Mouse (Mus musculus) heart, embryonic 13.5 days (tissue): ENCODE results near the gene Smg1. TPM values are rescaled to one million over a fixed set of nuclear protein-coding genes. Genes with fewer than 3 reads are reported as not detected.

ENCODE experiments used
- ATAC-seq: fragments of 200-750 bp; cut with Nextera tagmentation; 2 replicates; pipeline ENCODE4 v1.8.0; 2017; ENCODE audit warnings: moderate TSS enrichment; ENCODE audit not compliant: insufficient number of reproducible peaks, low FRiP score, low TSS enrichment; ENCODE audit errors: extremely low read depth
- H3K27ac ChIP-seq: fragments of 300-500 bp; sonication (generic); replicated peaks from 2 replicates; pipeline ENCODE4 v1.5.1; 2015; ENCODE audit warnings: moderate library complexity, mild to moderate bottlenecking, inconsistent platforms
- H3K27me3 ChIP-seq: fragments of 300-500 bp; sonication (generic); replicated peaks from 2 replicates; pipeline ENCODE4 v1.6.1; 2015; ENCODE audit warnings: mild to moderate bottlenecking, inconsistent platforms
- H3K36me3 ChIP-seq: fragments of 300-500 bp; sonication (generic); 2 replicates; pipeline ENCODE4 v1.6.1; 2015; ENCODE audit warnings: mild to moderate bottlenecking, inconsistent platforms
- H3K4me1 ChIP-seq: fragments of 300-500 bp; sonication (generic); 2 replicates; pipeline ENCODE4 v1.6.1; 2015; ENCODE audit warnings: inconsistent platforms
- H3K4me2 ChIP-seq: fragments of 300-500 bp; sonication (generic); 2 replicates; pipeline ENCODE4 v1.6.1; 2015; ENCODE audit warnings: inconsistent platforms, mild to moderate bottlenecking, moderate library complexity
- H3K4me3 ChIP-seq: fragments of 300-500 bp; sonication (generic); 2 replicates; pipeline ENCODE4 v1.5.1; 2015; ENCODE audit warnings: moderate library complexity, mild to moderate bottlenecking, inconsistent platforms
- H3K9ac ChIP-seq: fragments of 300-500 bp; sonication (generic); 2 replicates; pipeline ENCODE4 v1.6.1; 2015; ENCODE audit warnings: inconsistent platforms, mild to moderate bottlenecking, moderate library complexity
- H3K9me3 ChIP-seq: fragments of 300-500 bp; sonication (generic); 2 replicates; pipeline ENCODE4 v1.6.1; 2016; ENCODE audit warnings: inconsistent platforms
- WGBS: fragments of 180-500 bp; shearing (Covaris S2); methylation state at CpG from one replicate; pipeline ENCODE4 v1.1.7; 2015; ENCODE audit warnings: mixed read lengths; 5-methylcytosine and 5-hydroxymethylcytosine counted together
- polyA plus RNA-seq: library from polyadenylated mRNA; unstranded; fragments of >200 nt; fragmentation: Nextera tagmentation; extraction: Ambion mirVana; gene quantifications from 2 replicates; pipeline ENCODE4 v1.2.1, GENCODE M21; 2015

Gene Smg1
- polyA plus RNA-seq, 1 experiment from 2014 or later: 10.1 TPM

GRCm38 (mm10) chr7:118141271-118141670 is 102.2 kb downstream of the Smg1 start:
- H3K9ac ChIP-seq: no peak overlapping the region
- H3K9me3 ChIP-seq: no peaks in the 10 kb centered on the region
- no peak for ATAC-seq
- H3K36me3 ChIP-seq: peaks cover 90% of the 10 kb centered on the region
- no peaks in the 10 kb centered on the region for H3K4me1 ChIP-seq
- no peak overlapping the region for H3K4me3 ChIP-seq
- no peaks in the 10 kb centered on the region for H3K27me3 ChIP-seq
- H3K4me2 ChIP-seq: no peak overlapping the region
- H3K27ac ChIP-seq: no peak overlapping the region
- 91% methylated on average over 7 of the region's 7 CpGs for WGBS

GRCm38 (mm10) chr7:118135128-118135527 is 108.3 kb downstream of the Smg1 start:
- no peak for ATAC-seq
- Histone ChIP-seq H3K36me3 (peaks cover 60% of the 10 kb centered on the region), H3K4me2 (no peak overlapping the region), H3K27me3 (no peaks in the 10 kb centered on the region), H3K9me3 (no peaks in the 10 kb centered on the region), H3K27ac (no peak overlapping the region), H3K4me1 (peaks cover 6% of the 10 kb centered on the region), H3K4me3 (no peak overlapping the region), H3K9ac (no peak overlapping the region)
- 80% methylated on average over 11 of the region's 11 CpGs for WGBS

- H3K9me3 ChIP-seq: no peaks in the 10 kb centered on the region
- ATAC-seq: peak; percentile 98
Observed at GRCm38 (mm10) chr7:118129430-118130041, 113.9 kb downstream of the Smg1 start, which contains the start of gene Arl6ip1. Gene Arl6ip1, minus strand, starts transcription at chr7:118129662.

GRCm38 (mm10) chr7:118128925-118129429 is 114.5 kb downstream of the Smg1 start:
- Histone ChIP-seq H3K36me3 (peaks cover 30% of the 10 kb centered on the region), H3K4me1 (peaks cover 39% of the 10 kb centered on the region), H3K4me3 (peak overlapping the region; percentile 94), H3K9me3 (no peaks in the 10 kb centered on the region), H3K4me2 (peak overlapping the region; percentile 70), H3K9ac (peak overlapping the region; percentile 95), H3K27ac (peak overlapping the region; percentile 89), H3K27me3 (no peaks in the 10 kb centered on the region)
- 0% methylated on average over 21 of the region's 21 CpGs for WGBS
- ATAC-seq: peak; percentile 52; the same call in 1 of the 2 replicates

More at GRCm38 (mm10) chr7:118129430-118130041, 113.9 kb downstream of the Smg1 start, which contains the start of gene Arl6ip1:
- Histone ChIP-seq H3K27me3 (no peaks in the 10 kb centered on the region), H3K27ac (peak within 1 kb of the TSS; percentile 89), H3K36me3 (peaks cover 27% of the 10 kb centered on the region), H3K4me1 (peaks cover 39% of the 10 kb centered on the region), H3K4me3 (peak within 1 kb of the TSS; percentile 94), H3K9ac (peak within 1 kb of the TSS; percentile 95), H3K4me2 (peak within 1 kb of the TSS; percentile 70)
- under 1% methylated on average over 39 of the region's 39 CpGs for WGBS

GRCm38 (mm10) chr7:118126219-118126875 is 117.1 kb downstream of the Smg1 start:
- 74% methylated on average over 11 of the region's 11 CpGs for WGBS
- Histone ChIP-seq H3K4me2 (peak overlapping the region; percentile 70), H3K36me3 (peaks cover 49% of the 10 kb centered on the region), H3K4me3 (peak overlapping the region; percentile 94), H3K27me3 (no peaks in the 10 kb centered on the region), H3K27ac (no peak overlapping the region), H3K9me3 (no peaks in the 10 kb centered on the region), H3K9ac (peak overlapping the region; percentile 28; the same call in 1 of the 2 replicates), H3K4me1 (peaks cover 39% of the 10 kb centered on the region)
- no peak for ATAC-seq

GRCm38 (mm10) chr7:118125736-118126135 is 117.7 kb downstream of the Smg1 start:
- no peak overlapping the region for H3K4me2 ChIP-seq
- peaks cover 55% of the 10 kb centered on the region for H3K36me3 ChIP-seq
- H3K27ac ChIP-seq: no peak overlapping the region
- H3K27me3 ChIP-seq: no peaks in the 10 kb centered on the region
- H3K4me1 ChIP-seq: peaks cover 39% of the 10 kb centered on the region
- ATAC-seq: no peak
- H3K4me3 ChIP-seq: 0 out of 2 replicates have a peak overlapping the region, but pooled peaks have one; percentile 4
- no peak overlapping the region for H3K9ac ChIP-seq
- H3K9me3 ChIP-seq: no peaks in the 10 kb centered on the region

GRCm38 (mm10) chr7:118123512-118124411 is 119.7 kb downstream of the Smg1 start:
- Histone ChIP-seq H3K4me1 (peaks cover 30% of the 10 kb centered on the region), H3K9me3 (no peaks in the 10 kb centered on the region), H3K4me3 (no peak overlapping the region), H3K27ac (no peak overlapping the region), H3K4me2 (no peak overlapping the region), H3K9ac (no peak overlapping the region), H3K27me3 (no peaks in the 10 kb centered on the region), H3K36me3 (peaks cover 75% of the 10 kb centered on the region)
- no peak for ATAC-seq
- 89% methylated on average over 4 of the region's 4 CpGs for WGBS

GRCm38 (mm10) chr7:118122235-118122634 is 121.2 kb downstream of the Smg1 start:
- WGBS: 97% methylated on average over 7 of the region's 7 CpGs
- Histone ChIP-seq H3K27me3 (no peaks in the 10 kb centered on the region), H3K9ac (no peak overlapping the region), H3K4me3 (no peak overlapping the region), H3K4me2 (no peak overlapping the region), H3K9me3 (no peaks in the 10 kb centered on the region), H3K27ac (no peak overlapping the region), H3K4me1 (peaks cover 16% of the 10 kb centered on the region), H3K36me3 (peaks cover 85% of the 10 kb centered on the region)
- no peak for ATAC-seq

GRCm38 (mm10) chr7:118120654-118121053 is 122.8 kb downstream of the Smg1 start:
- H3K4me3 ChIP-seq: no peak overlapping the region
- H3K9me3 ChIP-seq: no peaks in the 10 kb centered on the region
- no peak overlapping the region for H3K27ac ChIP-seq
- H3K36me3 ChIP-seq: peaks cover 71% of the 10 kb centered on the region
- no peak overlapping the region for H3K4me2 ChIP-seq
- 76% methylated on average over 1 of the region's 1 CpGs for WGBS
- ATAC-seq: no peak
- H3K4me1 ChIP-seq: peaks cover under 1% of the 10 kb centered on the region; the same call in 1 of the 2 replicates
- H3K27me3 ChIP-seq: no peaks in the 10 kb centered on the region
- no peak overlapping the region for H3K9ac ChIP-seq

GRCm38 (mm10) chr7:118119946-118120345 is 123.5 kb downstream of the Smg1 start:
- 0 out of 2 replicates have a peak overlapping the region, but pooled peaks have one; percentile 39 for H3K27ac ChIP-seq
- H3K4me1 ChIP-seq: peaks cover 3% of the 10 kb centered on the region
- H3K36me3 ChIP-seq: peaks cover 69% of the 10 kb centered on the region
- no peaks in the 10 kb centered on the region for H3K9me3 ChIP-seq
- H3K4me3 ChIP-seq: no peak overlapping the region
- no peak overlapping the region for H3K9ac ChIP-seq
- H3K27me3 ChIP-seq: no peaks in the 10 kb centered on the region
- 81% methylated on average over 5 of the region's 5 CpGs for WGBS
- no peak for ATAC-seq
- H3K4me2 ChIP-seq: no peak overlapping the region

- peaks cover 71% of the 10 kb centered on the region for H3K36me3 ChIP-seq
- no peaks in the 10 kb centered on the region for H3K27me3 ChIP-seq
- ATAC-seq: no peak
- H3K9me3 ChIP-seq: no peaks in the 10 kb centered on the region
- H3K4me1 ChIP-seq: peaks cover 11% of the 10 kb centered on the region
- H3K9ac ChIP-seq: no peak overlapping the region
- no peak overlapping the region for H3K4me2 ChIP-seq
- H3K4me3 ChIP-seq: no peak overlapping the region
- no peak overlapping the region for H3K27ac ChIP-seq
- WGBS: 61% methylated on average over 2 of the region's 2 CpGs
Observed at GRCm38 (mm10) chr7:118119142-118119541, 124.3 kb downstream of the Smg1 start.
